Mouse (Mus musculus): ENCODE measurements at regions not wholly inside any gene's neighbourhood (a gene's known extent, or its start where the extent isn't known, plus 50 kb on each side); places are given as distances from the start of the nearest gene placed in this dataset.

- no peak for ATAC-seq
- Histone ChIP-seq H3K4me3 (ENCODE audit: low read length) (no peak overlapping the region), H3K4me1 (ENCODE audit: insufficient read depth, low read length) (no peaks in the 10 kb centered on the region), H3K36me3 (ENCODE audit: insufficient read depth, low read length) (no peaks in the 10 kb centered on the region), H3K27ac (no peak overlapping the region), H3K9me3 (ENCODE audit: low read length) (no peaks in the 10 kb centered on the region), H3K4me2 (ENCODE audit: low read depth, low read length) (no peak overlapping the region), H3K27me3 (ENCODE audit: insufficient read depth, low read length) (no peaks in the 10 kb centered on the region), H3K9ac (replicated peaks; ENCODE audit: low read length) (no peak overlapping the region)
- DNase-seq (ENCODE audit: low spot score): no peak
- no peak for TF ChIP-seq CTCF (IDR thresholded peaks at IDR 0.05; ENCODE audit: low read depth)
- WGBS: 76% methylated on average over 12 of the region's 12 CpGs
Observed at GRCm38 (mm10) chr7:117263126-117263525, 117.7 kb upstream of the Xylt1 start.

GRCm38 (mm10) chr7:117264341-117264740 lies 116.4 kb upstream of the Xylt1 start:
- Histone ChIP-seq H3K27ac (no peak overlapping the region), H3K27me3 (ENCODE audit: insufficient read depth, low read length) (no peaks in the 10 kb centered on the region), H3K4me1 (ENCODE audit: insufficient read depth, low read length) (no peaks in the 10 kb centered on the region), H3K9ac (replicated peaks; ENCODE audit: low read length) (no peak overlapping the region), H3K36me3 (ENCODE audit: insufficient read depth, low read length) (no peaks in the 10 kb centered on the region), H3K4me3 (ENCODE audit: low read length) (no peak overlapping the region), H3K9me3 (ENCODE audit: low read length) (no peaks in the 10 kb centered on the region), H3K4me2 (ENCODE audit: low read depth, low read length) (no peak overlapping the region)
- ATAC-seq: no peak
- DNase-seq (ENCODE audit: low spot score): no peak
- WGBS: 92% methylated on average over 6 of the region's 6 CpGs
- TF ChIP-seq CTCF (IDR thresholded peaks at IDR 0.05; ENCODE audit: low read depth): no peak

GRCm38 (mm10) chr7:117268096-117268495 lies 112.7 kb upstream of the Xylt1 start:
- Histone ChIP-seq H3K27me3 (ENCODE audit: insufficient read depth, low read length) (no peaks in the 10 kb centered on the region), H3K4me3 (ENCODE audit: low read length) (no peak overlapping the region), H3K27ac (no peak overlapping the region), H3K4me2 (ENCODE audit: low read depth, low read length) (no peak overlapping the region), H3K36me3 (ENCODE audit: insufficient read depth, low read length) (no peaks in the 10 kb centered on the region), H3K9me3 (ENCODE audit: low read length) (no peaks in the 10 kb centered on the region), H3K4me1 (ENCODE audit: insufficient read depth, low read length) (no peaks in the 10 kb centered on the region), H3K9ac (replicated peaks; ENCODE audit: low read length) (no peak overlapping the region)
- TF ChIP-seq CTCF (IDR thresholded peaks at IDR 0.05; ENCODE audit: low read depth): no peak
- 55% methylated on average over 7 of the region's 7 CpGs for WGBS
- peak; percentile 31 for DNase-seq (ENCODE audit: low spot score)
- no peak for ATAC-seq

GRCm38 (mm10) chr7:117269263-117269897 lies 111.4 kb upstream of the Xylt1 start:
- WGBS: 55% methylated on average over 10 of the region's 10 CpGs
- Histone ChIP-seq H3K9ac (replicated peaks; ENCODE audit: low read length) (no peak overlapping the region), H3K4me1 (ENCODE audit: insufficient read depth, low read length) (no peaks in the 10 kb centered on the region), H3K27me3 (ENCODE audit: insufficient read depth, low read length) (no peaks in the 10 kb centered on the region), H3K9me3 (ENCODE audit: low read length) (no peaks in the 10 kb centered on the region), H3K4me2 (ENCODE audit: low read depth, low read length) (no peak overlapping the region), H3K27ac (no peak overlapping the region), H3K4me3 (ENCODE audit: low read length) (no peak overlapping the region), H3K36me3 (ENCODE audit: insufficient read depth, low read length) (no peaks in the 10 kb centered on the region)
- TF ChIP-seq CTCF (IDR thresholded peaks at IDR 0.05; ENCODE audit: low read depth): no peak
- no peak for ATAC-seq
- DNase-seq (ENCODE audit: low spot score): peak; percentile 62

- Histone ChIP-seq H3K9ac (replicated peaks; ENCODE audit: low read length) (no peak overlapping the region), H3K27ac (no peak overlapping the region), H3K4me3 (ENCODE audit: low read length) (no peak overlapping the region), H3K27me3 (ENCODE audit: insufficient read depth, low read length) (no peaks in the 10 kb centered on the region), H3K36me3 (ENCODE audit: insufficient read depth, low read length) (no peaks in the 10 kb centered on the region), H3K4me1 (ENCODE audit: insufficient read depth, low read length) (no peaks in the 10 kb centered on the region), H3K9me3 (ENCODE audit: low read length) (no peaks in the 10 kb centered on the region), H3K4me2 (ENCODE audit: low read depth, low read length) (no peak overlapping the region)
- ATAC-seq (no peak), DNase-seq (ENCODE audit: low spot score) (no peak)
- WGBS: 62% methylated on average over 6 of the region's 6 CpGs
- TF ChIP-seq CTCF (IDR thresholded peaks at IDR 0.05; ENCODE audit: low read depth): no peak
Observed at GRCm38 (mm10) chr7:117278388-117278961, 102.3 kb upstream of the Xylt1 start.

GRCm38 (mm10) chr7:117282194-117282593 lies 98.6 kb upstream of the Xylt1 start:
- WGBS: 80% methylated on average over 1 of the region's 1 CpGs
- no peak for ATAC-seq
- H3K4me2 ChIP-seq (ENCODE audit: low read depth, low read length): no peak overlapping the region

GRCm38 (mm10) chr7:117285206-117285605 lies 95.6 kb upstream of the Xylt1 start:
- Histone ChIP-seq H3K9ac (replicated peaks; ENCODE audit: low read length) (no peak overlapping the region), H3K4me2 (ENCODE audit: low read depth, low read length) (no peak overlapping the region), H3K36me3 (ENCODE audit: insufficient read depth, low read length) (no peaks in the 10 kb centered on the region), H3K4me3 (ENCODE audit: low read length) (no peak overlapping the region), H3K27ac (no peak overlapping the region), H3K9me3 (ENCODE audit: low read length) (no peaks in the 10 kb centered on the region), H3K27me3 (ENCODE audit: insufficient read depth, low read length) (no peaks in the 10 kb centered on the region), H3K4me1 (ENCODE audit: insufficient read depth, low read length) (no peaks in the 10 kb centered on the region)
- no peak for TF ChIP-seq CTCF (IDR thresholded peaks at IDR 0.05; ENCODE audit: low read depth)
- 80% methylated on average over 3 of the region's 3 CpGs for WGBS
- ATAC-seq: no peak
- DNase-seq (ENCODE audit: low spot score): no peak

More at GRCm38 (mm10) chr7:117282194-117282593, 98.6 kb upstream of the Xylt1 start:
- no peak overlapping the region for H3K27ac ChIP-seq
- no peak for TF ChIP-seq CTCF (IDR thresholded peaks at IDR 0.05; ENCODE audit: low read depth)
- no peaks in the 10 kb centered on the region for H3K4me1 ChIP-seq (ENCODE audit: insufficient read depth, low read length)
- H3K27me3 ChIP-seq (ENCODE audit: insufficient read depth, low read length): no peaks in the 10 kb centered on the region
- H3K4me3 ChIP-seq (ENCODE audit: low read length): no peak overlapping the region
- H3K9ac ChIP-seq (replicated peaks; ENCODE audit: low read length): no peak overlapping the region
- DNase-seq (ENCODE audit: low spot score): no peak
- H3K36me3 ChIP-seq (ENCODE audit: insufficient read depth, low read length): no peaks in the 10 kb centered on the region
- no peaks in the 10 kb centered on the region for H3K9me3 ChIP-seq (ENCODE audit: low read length)
